Mouse (Mus musculus) adrenal gland, adult 8-10 months (tissue): ENCODE results near the gene Tac2. TPM values are rescaled to one million over a fixed set of nuclear protein-coding genes. Genes with fewer than 3 reads are reported as not detected.
"Not testable (repeated sequence)": the region's sequence is repeated elsewhere in the genome, so short reads cannot be mapped to it uniquely, and the experiment has no call there.

ENCODE experiments used
- DNase-seq: peaks from one replicate; pipeline ENCODE4 v3.0.0; 2022
- total RNA-seq, 4 experiments: library from RNA; stranded (reverse); gene quantifications; 2 replicates each; pipeline ENCODE4 v1.2.4; 2022

The Tac2 gene
- total RNA-seq, 4 experiments from 2014 or later = not detected

DNA sequence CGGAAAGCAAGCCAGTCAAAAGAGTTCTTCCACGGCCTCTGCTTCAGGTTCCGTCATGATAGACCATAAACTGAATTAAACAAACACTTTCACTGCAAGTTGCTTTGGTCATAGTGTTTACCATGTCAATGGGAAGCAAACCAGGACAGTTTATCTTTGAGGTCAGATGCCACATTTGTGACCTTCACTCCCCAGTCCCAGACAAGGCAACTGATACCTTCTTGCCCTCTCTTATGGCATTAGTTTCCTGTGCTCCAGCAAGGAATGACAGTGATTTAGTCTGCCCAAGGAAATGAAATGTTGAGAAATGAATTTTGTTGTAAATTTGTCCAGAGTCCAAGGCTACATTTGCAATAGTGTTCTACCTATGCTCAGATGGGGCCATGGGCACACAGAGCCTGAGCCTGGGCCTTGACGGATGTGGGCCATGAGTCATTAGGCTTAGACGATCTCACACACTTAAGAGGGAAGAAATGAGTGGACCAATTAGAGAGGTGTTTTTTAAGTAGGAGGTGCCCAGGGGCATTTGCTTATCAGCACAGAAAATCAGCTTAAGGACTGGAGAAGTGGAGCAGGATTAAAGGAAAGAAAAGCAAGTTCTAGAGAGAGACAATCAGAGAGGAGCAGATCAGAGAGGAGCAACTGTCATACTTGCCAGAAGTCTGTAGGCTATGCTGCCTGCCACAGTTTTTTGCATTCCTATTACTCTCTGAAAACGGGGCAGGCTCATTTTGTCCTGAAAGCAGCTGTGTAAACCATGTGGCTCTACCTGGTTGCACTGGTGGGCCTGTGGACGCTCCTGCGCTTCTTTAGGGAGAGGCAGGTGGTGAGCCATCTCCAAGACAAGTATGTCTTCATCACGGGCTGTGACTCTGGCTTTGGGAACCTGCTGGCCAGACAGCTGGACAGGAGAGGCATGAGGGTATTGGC, 35.2 kb downstream of the Tac2 start, which contains the start of the genes Rdh1 and Rdh16f1:
Rdh1 (plus strand) TSS at position 541 of the 930 bp plus-strand sequence.
Rdh16f1 (plus strand) TSS at position 607 of the 930 bp plus-strand sequence.
- no peak for DNase-seq

DNA sequence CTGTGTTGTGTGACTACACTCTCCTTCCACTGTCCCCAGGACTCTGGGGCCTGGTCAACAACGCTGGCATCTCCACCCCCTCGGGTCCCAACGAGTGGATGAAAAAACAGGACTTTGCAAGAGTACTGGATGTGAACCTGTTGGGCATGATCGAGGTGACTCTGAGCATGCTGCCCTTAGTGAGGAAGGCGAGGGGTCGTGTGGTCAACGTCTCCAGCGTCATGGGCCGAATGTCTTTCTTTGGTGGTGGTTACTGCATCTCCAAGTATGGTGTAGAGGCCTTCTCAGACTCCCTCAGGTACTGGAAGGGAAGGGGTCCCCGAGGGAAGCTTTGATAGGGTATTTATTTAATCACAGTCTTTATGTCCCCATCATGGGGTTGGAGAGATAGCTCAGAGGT, 38.6 kb downstream of the Tac2 start:
- DNase-seq = not testable (repeated sequence)

DNA sequence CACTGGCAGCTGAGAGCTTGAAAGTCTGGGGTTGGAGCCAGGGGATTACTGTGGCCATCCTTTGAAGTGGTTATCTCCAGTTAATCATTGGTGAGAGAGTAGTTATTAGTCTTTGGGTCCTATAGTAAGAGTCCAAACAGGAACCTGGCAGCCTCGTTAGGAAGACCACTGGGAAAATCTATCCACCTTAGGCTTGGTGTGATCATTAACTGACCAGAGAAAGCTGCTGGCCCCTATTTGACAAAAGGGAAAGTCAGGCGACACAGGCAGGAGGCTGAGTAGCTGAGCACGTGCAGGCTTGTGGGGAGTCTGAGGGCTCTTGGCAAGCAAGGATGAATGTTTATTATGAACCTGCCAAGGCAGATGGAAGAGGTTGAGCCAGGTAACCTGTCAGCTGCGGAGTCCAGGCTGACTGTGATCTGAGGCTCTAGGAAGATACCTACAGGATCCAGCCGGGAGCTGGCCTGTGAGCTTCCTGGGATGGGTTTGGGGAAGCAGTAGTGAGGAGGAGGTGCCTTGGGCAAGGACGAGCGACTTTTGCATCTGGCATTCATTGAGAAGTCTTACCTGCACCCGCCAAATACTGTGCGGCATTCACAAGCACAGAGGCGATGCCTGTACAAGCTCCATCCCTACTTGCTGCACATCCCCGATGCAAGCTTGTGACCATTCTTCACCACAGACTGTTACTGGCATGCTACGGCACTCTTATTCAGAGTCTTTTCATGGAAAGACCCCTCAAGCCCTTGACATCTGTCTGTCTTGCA, 39.8 kb downstream of the Tac2 start:
- no peak for DNase-seq

DNA sequence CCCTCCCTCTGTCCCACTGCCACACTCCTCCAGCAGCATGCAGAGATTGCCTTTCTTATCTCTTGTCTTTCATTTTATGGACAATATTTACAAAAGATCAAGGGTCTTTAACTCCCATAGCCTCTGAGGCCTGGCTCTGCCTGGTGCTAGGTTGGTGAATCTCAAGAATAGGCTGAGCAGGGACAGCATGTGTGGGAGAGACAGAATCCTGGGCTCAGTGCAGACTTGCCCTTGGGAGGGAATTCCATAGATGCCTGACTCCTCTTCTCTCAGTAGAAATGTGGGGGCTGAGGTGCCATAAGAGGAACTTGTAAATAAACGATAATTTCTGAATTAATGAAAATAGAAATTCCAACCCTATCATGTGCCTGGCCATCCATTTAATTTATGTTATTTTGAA, 42.3 kb downstream of the Tac2 start:
- DNase-seq = no peak

DNA sequence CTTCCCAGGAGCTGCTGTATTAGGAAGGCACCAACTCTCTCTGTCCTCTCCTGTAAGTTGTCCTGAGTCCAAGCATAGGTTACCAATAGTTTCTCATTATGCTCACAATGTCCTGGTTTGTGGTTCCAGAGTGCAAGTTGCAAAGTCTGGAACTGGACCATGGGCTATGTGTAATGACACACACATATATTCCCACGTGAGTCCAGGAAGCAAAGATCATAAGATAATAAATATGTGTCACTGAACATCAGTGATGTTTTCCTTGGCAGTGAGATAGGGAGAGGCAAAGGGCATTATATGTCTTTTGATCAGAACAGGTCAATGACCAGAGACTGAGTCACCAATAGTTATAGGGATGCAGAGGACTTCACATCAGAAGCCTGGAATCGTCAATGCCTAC, 51.7 kb downstream of the Tac2 start, which contains the start of gene Rdh9:
Rdh9 (plus strand) TSS at position 376 of the 400 bp plus-strand sequence.
- no peak for DNase-seq

Other genes starting within 250 kb of the Tac2 start
- 1 to 10 TPM in 3 of 4 experiments, under 1 TPM in 1; 0.87 to 4.6 (median 3.7) TPM for gene Stac3, start 222.8 kb upstream of the Tac2 start, total RNA-seq
- 10 to 100 TPM; 42.4 to 64.4 (median 50.7) TPM for gene Ndufa4l2, start 209.5 kb upstream of the Tac2 start, total RNA-seq
- 10 to 100 TPM; 45.3 to 56.0 (median 49.8) TPM for gene Shmt2, start 202.0 kb upstream of the Tac2 start, total RNA-seq
- 10 to 100 TPM in 3 of 4 experiments, 1 to 10 TPM in 1; 8.3 to 16.8 (median 13.2) TPM for gene Nxph4, start 189.9 kb upstream of the Tac2 start, total RNA-seq
- 100 to 1,000 TPM; 212 to 271 (median 242) TPM for gene Lrp1, start 103.3 kb upstream of the Tac2 start, total RNA-seq
- gene Stat6, start 81.5 kb upstream of the Tac2 start, total RNA-seq = 100 to 1,000 TPM in 3 of 4 experiments, 10 to 100 TPM in 1; 96.7 to 113 (median 107) TPM
- 10 to 100 TPM in 2 of 4 experiments, 1 to 10 TPM in 2; 6.3 to 10.6 (median 9.6) TPM for gene Nemp1, start 57.6 kb upstream of the Tac2 start, total RNA-seq
- 10 to 100 TPM; 20.0 to 33.6 (median 26.8) TPM for gene Nab2, start 55.9 kb upstream of the Tac2 start, total RNA-seq
- gene Myo1a, start 19.3 kb upstream of the Tac2 start, total RNA-seq = 10 to 100 TPM in 2 of 4 experiments, under 1 TPM in 2; 0.75 to 72.1 (median 30.0) TPM
- 10 to 100 TPM; 11.9 to 20.9 (median 15.8) TPM for gene Zbtb39, start 15.1 kb downstream of the Tac2 start, total RNA-seq
- gene Gpr182, start 27.3 kb downstream of the Tac2 start, total RNA-seq = 10 to 100 TPM in 3 of 4 experiments, 1 to 10 TPM in 1; 9.8 to 13.2 (median 10.4) TPM
- gene Rdh1, start 35.2 kb downstream of the Tac2 start, total RNA-seq = 1 to 10 TPM; 4.0 to 5.4 (median 4.4) TPM
- 1 to 10 TPM; 4.8 to 9.8 (median 6.6) TPM for gene Rdh16f1, start 35.3 kb downstream of the Tac2 start, total RNA-seq
- gene Rdh9, start 51.9 kb downstream of the Tac2 start, total RNA-seq = under 1 TPM in 1 of 4 experiments, not detected in 3; 0.38 TPM
- 1 to 10 TPM in 1 of 4 experiments, under 1 TPM in 3; 0.55 to 2.9 (median 0.78) TPM for gene Rdh16, start 76.7 kb downstream of the Tac2 start, total RNA-seq
- gene Rdh19, start 125.5 kb downstream of the Tac2 start, total RNA-seq = under 1 TPM in 3 of 4 experiments, not detected in 1; 0.20 to 0.38 (median 0.24) TPM
- gene Rdh16f2, start 142.0 kb downstream of the Tac2 start, total RNA-seq = not detected
- under 1 TPM in 2 of 4 experiments, not detected in 2; 0.19 to 0.20 TPM for gene Rdh7, start 164.3 kb downstream of the Tac2 start, total RNA-seq
- 1 to 10 TPM in 1 of 4 experiments, under 1 TPM in 3; 0.64 to 1.6 (median 0.72) TPM for gene Sdr9c7, start 174.0 kb downstream of the Tac2 start, total RNA-seq